Mouse (Mus musculus) heart, adult 2 months (tissue): ENCODE results near the gene Lima1. TPM values are rescaled to one million over a fixed set of nuclear protein-coding genes. Genes with fewer than 3 reads are reported as not detected.
"Not testable (repeated sequence)": the region's sequence is repeated elsewhere in the genome, so short reads cannot be mapped to it uniquely, and the experiment has no call there.

Experiments used
- DNase-seq, 2 experiments: peaks; one replicate each; pipeline ENCODE4 v3.0.0; 2021
- H3K27ac ChIP-seq: fragments of 200-600 bp; 2 replicates; pipeline ENCODE4 v1.8.1; 2022
- H3K27me3 ChIP-seq: fragments of 200-500 bp; 2 replicates; pipeline ENCODE4 v1.6.1; 2012; ENCODE audit warnings: mild to moderate bottlenecking, low read length, inconsistent platforms, mixed read lengths; ENCODE audit not compliant: control insufficient read depth, insufficient read depth
- H3K36me3 ChIP-seq: fragments of 200-500 bp; 2 replicates; pipeline ENCODE4 v1.6.1; 2012; ENCODE audit warnings: low read length, inconsistent platforms; ENCODE audit not compliant: control insufficient read depth, insufficient read depth
- H3K4me1 ChIP-seq: fragments of 200-500 bp; 2 replicates; pipeline ENCODE4 v1.6.1; 2011; ENCODE audit warnings: low read length; ENCODE audit not compliant: control insufficient read depth, insufficient read depth
- H3K4me3 ChIP-seq: fragments of 200-600 bp; 2 replicates; pipeline ENCODE4 v1.8.1; 2022
- H3K79me2 ChIP-seq: fragments of 200-500 bp; replicated peaks from 2 replicates; pipeline ENCODE4 v1.6.1; 2012; ENCODE audit warnings: mild to moderate bottlenecking, inconsistent platforms, low read length, moderate library complexity, mixed read lengths; ENCODE audit not compliant: control insufficient read depth, insufficient read depth
- H3K9ac ChIP-seq: fragments of 200-500 bp; 2 replicates; pipeline ENCODE4 v1.6.1; 2012; ENCODE audit warnings: low read depth, mild to moderate bottlenecking, control low read depth, inconsistent platforms, low read length, mixed read lengths
- CTCF ChIP-seq: fragments of 200-600 bp; IDR thresholded peaks from 2 replicates; pipeline ENCODE4 v1.8.1; 2022; ENCODE audit warnings: antibody characterized with exemption, mild to moderate bottlenecking, moderate library complexity
- EP300 ChIP-seq: fragments of 200-500 bp; IDR thresholded peaks from 2 replicates; pipeline ENCODE4 v1.6.1; 2011; ENCODE audit warnings: low read depth, low read length, control low read depth; ENCODE audit not compliant: insufficient read depth
- POLR2A ChIP-seq: fragments of 200-500 bp; IDR thresholded peaks from 2 replicates; pipeline ENCODE4 v1.6.1; 2011; ENCODE audit warnings: mild to moderate bottlenecking, low read depth, low read length, control low read depth; ENCODE audit not compliant: insufficient read depth
- WGBS: fragments of 180-500 bp; shearing (Covaris S2); methylation state at CpG from one replicate; pipeline ENCODE4 v1.1.7; 2018; 5-methylcytosine and 5-hydroxymethylcytosine counted together
- intact Hi-C: fragments of 180-260 bp; cut with DNase I; formaldehyde crosslinking; loops from one replicate; pipeline ENCODE4 v1.15.1; 2025
- polyA plus RNA-seq: library from polyadenylated mRNA; depleted of rRNA; stranded (reverse); fragments of >200 nt; gene quantifications from 2 replicates; pipeline ENCODE4 v1.2.3, GENCODE M21; 2012
- total RNA-seq, 2 experiments: library from RNA; stranded (reverse); gene quantifications; 2 replicates each; pipeline ENCODE4 v1.2.3; 2021

The Lima1 gene
- total and polyA plus RNA-seq, 3 experiments = 8.8 to 16.7 (median 15.7) TPM

DNA sequence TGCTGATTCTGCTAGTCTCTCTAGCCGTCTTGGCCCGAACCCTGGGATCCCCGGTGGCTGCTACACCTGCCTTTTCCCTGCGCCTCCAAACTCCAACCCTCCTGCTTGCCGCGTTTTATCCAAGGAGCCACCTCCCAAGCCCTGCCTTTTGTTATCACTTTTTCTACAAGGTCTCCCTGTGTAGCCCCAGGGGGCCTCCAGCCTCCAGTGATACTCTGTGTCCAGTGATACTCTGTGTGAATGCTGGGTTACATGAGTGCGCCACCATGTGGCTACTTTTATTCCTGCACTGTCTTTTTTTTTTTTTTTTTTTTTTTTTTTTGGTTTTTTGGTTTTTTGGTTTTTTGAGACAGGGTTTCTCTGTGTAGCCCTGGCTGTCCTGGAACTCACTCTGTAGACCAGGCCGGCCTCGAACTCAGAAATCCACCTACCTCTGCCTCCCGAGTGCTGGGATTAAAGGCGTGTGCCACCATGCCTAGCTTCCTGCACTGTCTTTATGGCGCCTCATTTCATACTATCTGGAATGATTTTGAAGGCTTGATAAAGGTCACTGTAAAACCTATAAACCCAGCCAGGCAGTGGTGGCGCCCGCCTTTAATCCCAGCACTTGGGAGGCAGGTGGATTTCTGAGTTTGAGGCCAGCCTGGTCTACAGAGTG, 34.2 kb upstream of the Lima1 start:
- H3K36me3 ChIP-seq, H3K27ac ChIP-seq, H3K79me2 ChIP-seq, H3K4me3 ChIP-seq, H3K27me3 ChIP-seq, H3K9ac ChIP-seq, H3K4me1 ChIP-seq: not testable (repeated sequence)
- 39% methylated on average over 14 of the region's 14 CpGs for WGBS
- peak; percentile 7 to 38 for DNase-seq
- peak; percentile 72 for TF ChIP-seq CTCF
- intact Hi-C loops = loop anchor here (2.0 to 5.0 kb wide), 4 partner anchors 182 to 412 kb away; partner anchors contain the start of gene Cox14

DNA sequence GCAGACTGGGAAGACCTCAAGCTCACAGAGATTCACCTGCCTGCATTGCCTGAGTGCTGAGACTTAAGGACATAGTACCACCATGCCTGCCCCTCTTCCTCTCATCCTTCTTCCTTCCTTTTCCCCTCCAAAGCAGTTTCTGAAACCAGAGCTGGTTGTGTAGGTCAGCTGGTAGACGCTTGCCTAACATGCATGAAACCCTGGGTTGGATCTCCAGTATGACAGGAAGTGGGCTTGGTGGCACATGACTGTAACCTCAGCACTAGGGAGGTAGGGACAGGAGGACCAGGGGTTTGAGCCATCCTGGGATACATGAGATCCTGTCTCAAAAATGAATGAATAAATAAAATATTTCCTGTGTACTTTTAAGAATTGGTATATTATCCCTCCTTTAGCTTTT, 32.3 kb upstream of the Lima1 start:
- DNase-seq = no peak
- Histone ChIP-seq H3K27me3 (no peaks in the 10 kb centered on the region), H3K9ac (no peak overlapping the region), H3K27ac (no peak overlapping the region), H3K4me1 (peaks cover 2% of the 10 kb centered on the region; the same call in 1 of the 2 replicates), H3K36me3 (no peaks in the 10 kb centered on the region), H3K79me2 (no peaks in the 10 kb centered on the region), H3K4me3 (no peak overlapping the region)
- WGBS = 35% methylated on average over 1 of the region's 1 CpGs
- intact Hi-C loops = loop anchor here (5.0 kb wide), 3 partner anchors 180 to 410 kb away; partner anchors contain the start of gene Cox14
- no peak for TF ChIP-seq POLR2A

DNA sequence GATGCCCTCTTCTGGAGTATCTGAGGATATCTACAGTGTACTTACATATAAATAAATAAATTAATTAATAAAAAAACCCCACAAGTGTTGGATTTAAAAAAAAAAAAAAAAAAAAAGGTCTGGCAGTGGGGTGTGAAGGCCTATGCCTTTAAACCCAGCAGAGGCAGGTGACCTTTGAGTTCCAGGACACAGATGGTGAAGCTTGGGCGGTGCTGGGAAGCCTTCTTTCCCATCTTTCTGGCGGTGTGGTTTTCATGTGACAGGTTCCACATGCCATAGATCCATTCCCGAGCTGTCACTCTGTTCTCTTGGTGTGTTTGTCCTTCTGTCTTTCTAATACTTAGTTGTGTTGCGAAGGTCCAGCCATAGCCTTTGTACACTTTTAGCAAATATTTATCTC, 31.8 kb upstream of the Lima1 start:
- peaks cover 2% of the 10 kb centered on the region; the same call in 1 of the 2 replicates for H3K4me1 ChIP-seq
- H3K4me3 ChIP-seq = no peak overlapping the region
- no peak overlapping the region for H3K27ac ChIP-seq
- DNase-seq = no peak
- no peak for TF ChIP-seq EP300
- no peak for TF ChIP-seq CTCF
- TF ChIP-seq POLR2A = no peak
- no peaks in the 10 kb centered on the region for H3K79me2 ChIP-seq
- WGBS = 87% methylated on average over 4 of the region's 4 CpGs
- intact Hi-C loops = loop anchor here (5.0 kb wide), 3 partner anchors 180 to 410 kb away; partner anchors contain the start of gene Cox14
- no peak overlapping the region for H3K9ac ChIP-seq
- no peaks in the 10 kb centered on the region for H3K36me3 ChIP-seq
- H3K27me3 ChIP-seq = no peaks in the 10 kb centered on the region

DNA sequence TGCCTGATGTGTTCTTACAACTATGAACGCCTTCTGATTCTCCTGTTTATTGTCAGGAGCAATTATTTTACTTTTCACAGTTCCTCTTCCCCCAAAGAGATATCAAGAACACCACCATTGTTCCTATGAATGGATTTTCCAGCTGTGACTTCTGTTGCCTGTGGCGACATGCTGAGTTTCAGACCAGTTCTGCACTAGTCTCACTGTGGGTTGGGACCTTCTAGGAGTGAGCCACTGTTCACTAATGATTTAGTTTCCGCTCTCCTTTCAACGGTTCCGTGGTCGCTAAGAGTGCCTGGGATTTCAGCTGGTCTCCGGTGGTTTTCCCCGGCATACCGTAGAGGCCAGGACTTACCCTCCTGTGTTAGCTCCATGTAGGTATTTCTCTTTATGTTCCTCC, 29.6 kb upstream of the Lima1 start:
- H3K4me1 ChIP-seq = peaks cover 2% of the 10 kb centered on the region; the same call in 1 of the 2 replicates
- peak overlapping the region; percentile 56 for H3K27ac ChIP-seq
- intact Hi-C loops = loop anchor here (1.0 to 5.0 kb wide), 6 partner anchors 38 to 408 kb away; partner anchors contain the start of gene Cox14
- H3K9ac ChIP-seq = no peak overlapping the region
- no peaks in the 10 kb centered on the region for H3K27me3 ChIP-seq
- WGBS = 44% methylated on average over 9 of the region's 9 CpGs
- TF ChIP-seq CTCF = no peak
- TF ChIP-seq POLR2A = no peak
- TF ChIP-seq EP300 = no peak
- H3K36me3 ChIP-seq = no peaks in the 10 kb centered on the region
- DNase-seq = peak in 1 of 2 experiments; percentile 8
- no peak overlapping the region for H3K4me3 ChIP-seq
- no peaks in the 10 kb centered on the region for H3K79me2 ChIP-seq

DNA sequence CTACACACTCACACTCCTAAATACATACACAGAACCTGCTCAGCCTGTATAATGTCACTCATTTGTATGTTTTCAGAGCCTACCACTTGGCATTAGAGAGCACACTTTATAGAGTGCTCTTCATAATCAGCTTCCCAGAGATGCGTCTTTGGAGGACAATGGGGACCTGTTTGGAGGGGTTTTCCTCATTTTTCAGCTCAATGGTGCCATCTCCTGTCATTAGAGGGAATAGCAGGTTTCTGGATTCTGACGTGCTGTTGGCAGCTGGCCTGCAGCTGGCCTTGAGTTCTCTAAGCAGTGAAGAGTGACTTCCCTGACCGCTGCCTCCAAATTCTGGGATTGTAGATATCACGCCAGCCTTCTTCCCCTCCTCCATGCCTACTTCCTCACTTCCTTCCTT, 29.1 kb upstream of the Lima1 start:
- peaks cover 2% of the 10 kb centered on the region; the same call in 1 of the 2 replicates for H3K4me1 ChIP-seq
- intact Hi-C loops = loop anchor here (1.0 to 5.0 kb wide), 3 partner anchors 37 to 127 kb away; no protein-coding TSS in a partner anchor
- WGBS = 0% methylated on average over 4 of the region's 4 CpGs
- no peak overlapping the region for H3K9ac ChIP-seq
- H3K27me3 ChIP-seq = no peaks in the 10 kb centered on the region
- no peaks in the 10 kb centered on the region for H3K36me3 ChIP-seq
- peak; percentile 94 for TF ChIP-seq CTCF
- TF ChIP-seq EP300 = peak; percentile 93
- no peak for TF ChIP-seq POLR2A
- DNase-seq = peak; percentile 81 to 83
- H3K27ac ChIP-seq = peak overlapping the region; percentile 56
- no peak overlapping the region for H3K4me3 ChIP-seq
- no peaks in the 10 kb centered on the region for H3K79me2 ChIP-seq

DNA sequence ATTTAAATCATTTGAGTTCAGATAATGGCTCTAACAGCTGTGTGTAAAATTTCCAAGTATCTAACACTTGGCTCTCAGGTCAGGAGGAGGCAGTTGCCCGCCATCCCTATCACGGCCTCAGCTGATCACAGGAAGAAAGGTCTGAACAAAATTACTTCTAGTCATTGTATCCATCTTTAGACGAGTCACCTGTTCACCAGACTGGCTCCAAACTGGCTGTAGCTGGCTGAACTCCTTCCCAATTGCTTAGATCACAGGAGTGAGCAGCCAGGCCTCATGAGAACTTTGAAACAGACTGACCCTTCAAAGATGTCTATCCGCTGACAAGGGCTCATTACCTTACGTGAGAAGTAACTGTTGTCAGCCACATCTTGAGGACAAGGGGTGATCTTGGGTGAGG, 28.0 kb upstream of the Lima1 start:
- TF ChIP-seq CTCF = no peak
- TF ChIP-seq EP300 = no peak
- TF ChIP-seq POLR2A = no peak
- no peak overlapping the region for H3K9ac ChIP-seq
- H3K36me3 ChIP-seq = no peaks in the 10 kb centered on the region
- H3K4me1 ChIP-seq = peaks cover 2% of the 10 kb centered on the region; the same call in 1 of the 2 replicates
- H3K27me3 ChIP-seq = no peaks in the 10 kb centered on the region
- no peak overlapping the region for H3K27ac ChIP-seq
- 61% methylated on average over 5 of the region's 5 CpGs for WGBS
- intact Hi-C loops = loop anchor here (5.0 kb wide), 2 partner anchors 36 to 126 kb away; no protein-coding TSS in a partner anchor
- H3K79me2 ChIP-seq = no peaks in the 10 kb centered on the region
- H3K4me3 ChIP-seq = no peak overlapping the region
- no peak for DNase-seq
